Mouse (Mus musculus) embryonic facial prominence, embryonic 11.5 days (tissue): ENCODE results near the gene Doc2g. TPM values are rescaled to one million over a fixed set of nuclear protein-coding genes. Genes with fewer than 3 reads are reported as not detected.
"Not testable (repeated sequence)": the region's sequence is repeated elsewhere in the genome, so short reads cannot be mapped to it uniquely, and the experiment has no call there.

Experiments used
- ATAC-seq: fragments of 200-750 bp; cut with Nextera tagmentation; replicated peaks from 2 replicates; pipeline ENCODE4 v1.8.0; 2017; ENCODE audit warnings: low read depth; ENCODE audit not compliant: insufficient number of reproducible peaks, low FRiP score, low TSS enrichment
- DNase-seq: peaks from one replicate; pipeline ENCODE4 v3.0.0-alpha.2; 2015; ENCODE audit warnings: low spot score
- H3K27ac ChIP-seq: fragments of 300-500 bp; sonication (generic); replicated peaks from 2 replicates; pipeline ENCODE4 v1.5.1; 2014; ENCODE audit warnings: mild to moderate bottlenecking, low read depth, low read length, control low read depth
- H3K27me3 ChIP-seq: fragments of 300-500 bp; sonication (generic); 2 replicates; pipeline ENCODE4 v1.6.1; 2014; ENCODE audit warnings: mild to moderate bottlenecking, low read length, moderate library complexity, mixed read lengths; ENCODE audit not compliant: control insufficient read depth, insufficient read depth
- H3K36me3 ChIP-seq: fragments of 300-500 bp; sonication (generic); replicated peaks from 2 replicates; pipeline ENCODE4 v1.6.1; 2014; ENCODE audit warnings: low read depth, mild to moderate bottlenecking, low read length, moderate library complexity, mixed read lengths; ENCODE audit not compliant: control insufficient read depth, insufficient read depth
- H3K4me1 ChIP-seq: fragments of 300-500 bp; sonication (generic); 2 replicates; pipeline ENCODE4 v1.6.1; 2014; ENCODE audit warnings: low read length, mixed read lengths; ENCODE audit not compliant: control insufficient read depth, insufficient read depth
- H3K4me2 ChIP-seq: fragments of 300-500 bp; sonication (generic); 2 replicates; pipeline ENCODE4 v1.6.1; 2014; ENCODE audit warnings: low read depth, mild to moderate bottlenecking, control low read depth, low read length, moderate library complexity
- H3K4me3 ChIP-seq: fragments of 300-500 bp; sonication (generic); 2 replicates; pipeline ENCODE4 v1.5.1; 2014; ENCODE audit warnings: low read depth, low read length, control low read depth
- H3K9ac ChIP-seq: fragments of 300-500 bp; sonication (generic); replicated peaks from 2 replicates; pipeline ENCODE4 v1.6.1; 2014; ENCODE audit warnings: mild to moderate bottlenecking, control low read depth, low read length
- H3K9me3 ChIP-seq: fragments of 300-500 bp; sonication (generic); replicated peaks from 2 replicates; pipeline ENCODE4 v1.6.1; 2016; ENCODE audit warnings: mild to moderate bottlenecking, low read length, inconsistent platforms, mixed read lengths; ENCODE audit not compliant: control insufficient read depth
- WGBS: fragments of 180-500 bp; shearing (Covaris S2); extraction: QIAGEN DNeasy Blood & Tissue Kit; methylation state at CpG from one replicate; pipeline ENCODE4 v1.1.7; 2014; 5-methylcytosine and 5-hydroxymethylcytosine counted together
- polyA plus RNA-seq: library from polyadenylated mRNA; unstranded; fragments of >200 nt; fragmentation: Nextera tagmentation; extraction: Ambion mirVana; gene quantifications from 2 replicates; pipeline ENCODE4 v1.2.1, GENCODE M21; 2014

Doc2g gene
- polyA plus RNA-seq: 2.2 TPM in 2 replicates

GRCm38 (mm10) chr19:4003112-4003511, at the start of gene Doc2g:
Doc2g (plus strand) TSS chr19:4003313.
- Histone ChIP-seq H3K4me1 (peaks cover 4% of the 10 kb centered on the region; the same call in 1 of the 2 replicates), H3K4me3 (no peak within 1 kb of the TSS), H3K9ac (no peak within 1 kb of the TSS), H3K4me2 (no peak within 1 kb of the TSS), H3K27me3 (no peaks in the 10 kb centered on the region), H3K27ac (no peak within 1 kb of the TSS), H3K36me3 (peaks cover 6% of the 10 kb centered on the region), H3K9me3 (no peaks in the 10 kb centered on the region)
- DNase-seq: no peak
- no peak for ATAC-seq
- 94% methylated on average over 1 of the region's 1 CpGs for WGBS

- WGBS: 85% methylated on average over 3 of the region's 3 CpGs
- H3K36me3 ChIP-seq: no peaks in the 10 kb centered on the region
- DNase-seq (no peak), ATAC-seq (no peak)
- no peak overlapping the region for H3K4me2 ChIP-seq
- no peak overlapping the region for H3K4me3 ChIP-seq
- H3K9ac ChIP-seq: no peak overlapping the region
- no peaks in the 10 kb centered on the region for H3K9me3 ChIP-seq
- no peak overlapping the region for H3K27ac ChIP-seq
- H3K27me3 ChIP-seq: no peaks in the 10 kb centered on the region
- H3K4me1 ChIP-seq: no peaks in the 10 kb centered on the region
Measured at GRCm38 (mm10) chr19:3955033-3955432, 48.1 kb upstream of the Doc2g start.

- Histone ChIP-seq H3K4me2 (no peak overlapping the region), H3K27ac (no peak overlapping the region), H3K9me3 (no peaks in the 10 kb centered on the region), H3K4me3 (no peak overlapping the region), H3K27me3 (no peaks in the 10 kb centered on the region), H3K4me1 (no peaks in the 10 kb centered on the region), H3K9ac (no peak overlapping the region), H3K36me3 (no peaks in the 10 kb centered on the region)
- ATAC-seq (no peak), DNase-seq (no peak)
- WGBS: 51% methylated on average over 4 of the region's 4 CpGs
Measured at GRCm38 (mm10) chr19:3955804-3956203, 47.3 kb upstream of the Doc2g start.

GRCm38 (mm10) chr19:3957296-3958036, 45.6 kb upstream of the Doc2g start:
- H3K4me1 ChIP-seq, H3K4me2 ChIP-seq, ATAC-seq, H3K9me3 ChIP-seq, H3K36me3 ChIP-seq, DNase-seq, H3K4me3 ChIP-seq, H3K9ac ChIP-seq, H3K27me3 ChIP-seq, H3K27ac ChIP-seq: not testable (repeated sequence)
- 81% methylated on average over 4 of the region's 5 CpGs for WGBS

- H3K4me3 ChIP-seq: no peak within 1 kb of the TSS
- DNase-seq (no peak), ATAC-seq (no peak)
- H3K36me3 ChIP-seq: no peaks in the 10 kb centered on the region
- no peak within 1 kb of the TSS for H3K4me2 ChIP-seq
- H3K4me1 ChIP-seq: no peaks in the 10 kb centered on the region
- no peak within 1 kb of the TSS for H3K9ac ChIP-seq
- H3K27me3 ChIP-seq: no peaks in the 10 kb centered on the region
- H3K27ac ChIP-seq: no peak within 1 kb of the TSS
- no peaks in the 10 kb centered on the region for H3K9me3 ChIP-seq
- 79% methylated on average over 4 of the region's 4 CpGs for WGBS
Measured at GRCm38 (mm10) chr19:3958470-3958869, 44.6 kb upstream of the Doc2g start, which contains the start of gene Aldh3b3. Aldh3b3 (plus strand) TSS chr19:3958645.

- ATAC-seq: no peak
- H3K4me2 ChIP-seq: no peak overlapping the region
- H3K27me3 ChIP-seq: no peaks in the 10 kb centered on the region
Measured at GRCm38 (mm10) chr19:3959030-3959429, 44.1 kb upstream of the Doc2g start.

GRCm38 (mm10) chr19:3960211-3960610, 42.9 kb upstream of the Doc2g start:
- H3K9ac ChIP-seq: no peak overlapping the region
- no peaks in the 10 kb centered on the region for H3K36me3 ChIP-seq
- DNase-seq: no peak
- no peaks in the 10 kb centered on the region for H3K9me3 ChIP-seq
- H3K4me3 ChIP-seq: no peak overlapping the region
- WGBS: 84% methylated on average over 5 of the region's 5 CpGs
- no peak overlapping the region for H3K27ac ChIP-seq
- H3K4me2 ChIP-seq: no peak overlapping the region
- H3K4me1 ChIP-seq: no peaks in the 10 kb centered on the region
- no peak for ATAC-seq
- no peaks in the 10 kb centered on the region for H3K27me3 ChIP-seq

More at GRCm38 (mm10) chr19:3959030-3959429, 44.1 kb upstream of the Doc2g start:
- no peaks in the 10 kb centered on the region for H3K36me3 ChIP-seq
- H3K4me1 ChIP-seq: no peaks in the 10 kb centered on the region
- no peaks in the 10 kb centered on the region for H3K9me3 ChIP-seq
- H3K9ac ChIP-seq: no peak overlapping the region
- H3K4me3 ChIP-seq: no peak overlapping the region
- DNase-seq: no peak
- H3K27ac ChIP-seq: no peak overlapping the region

GRCm38 (mm10) chr19:3961805-3962204, 41.3 kb upstream of the Doc2g start:
- H3K9me3 ChIP-seq, H3K4me2 ChIP-seq, H3K9ac ChIP-seq, ATAC-seq, DNase-seq, H3K27ac ChIP-seq, H3K4me1 ChIP-seq, H3K4me3 ChIP-seq, H3K36me3 ChIP-seq, H3K27me3 ChIP-seq: not testable (repeated sequence)
- WGBS: 81% methylated on average over 6 of the region's 6 CpGs
